Mouse (Mus musculus) adrenal gland, postnatal 14 days (tissue): ENCODE results near the gene Simc1. TPM values are rescaled to one million over a fixed set of nuclear protein-coding genes. Genes with fewer than 3 reads are reported as not detected.
A peak's percentile ranks its signal among the peaks of the same experiment; 100 is the strongest.

Experiments used
- DNase-seq: peaks from one replicate; pipeline ENCODE4 v3.0.0; 2021; ENCODE audit warnings: mixed read lengths
- microRNA-seq, 2 experiments: library from miRNA; unstranded; fragments of <30 nt; microRNA quantifications; one replicate each; pipeline ENCODE4 v1.2.0; 2021
- total RNA-seq: library from RNA; stranded (reverse); gene quantifications from 2 replicates; pipeline ENCODE4 v1.2.3, GENCODE M21; 2021

The Simc1 gene
- total RNA-seq, 1 experiment from 2014 or later, result 12.2 TPM

- no peak for DNase-seq
Measured at GRCm38 (mm10) chr13:54582860-54583259, 79.3 kb downstream of the Simc1 start.

- DNase-seq, result no peak
Measured at GRCm38 (mm10) chr13:54585831-54586230, 82.3 kb downstream of the Simc1 start.

- no peak for DNase-seq
Measured at GRCm38 (mm10) chr13:54589414-54589995, 85.9 kb downstream of the Simc1 start.

GRCm38 (mm10) chr13:54589996-54590951, 86.7 kb downstream of the Simc1 start, which contains the start of the genes Nop16 and Higd2a:
Gene Nop16 (minus strand): TSS chr13:54590090.
Gene Higd2a (plus strand): TSS chr13:54590207.
- peak; percentile 97 for DNase-seq

GRCm38 (mm10) chr13:54591776-54592356, 88.3 kb downstream of the Simc1 start:
- no peak for DNase-seq

- no peak for DNase-seq
Measured at GRCm38 (mm10) chr13:54593617-54594016, 90.0 kb downstream of the Simc1 start.

- DNase-seq, result no peak
Measured at GRCm38 (mm10) chr13:54596107-54596690, 92.6 kb downstream of the Simc1 start.

GRCm38 (mm10) chr13:54596870-54597269, 93.3 kb downstream of the Simc1 start:
- DNase-seq, result no peak

- no peak for DNase-seq
Measured at GRCm38 (mm10) chr13:54598622-54599143, 95.1 kb downstream of the Simc1 start.

Small RNAs within 50 kb of the gene (microRNA-seq; reads per million reads assigned to microRNA genes)
- 0 reads per million in 2 experiments for gene Gm24195

Other genes with a start within 250 kb of the Simc1 start
- gene Cplx2, start 132.4 kb upstream of the Simc1 start, total RNA-seq, result 29.2 and 35.4 TPM in 2 replicates
- 46.3 and 53.7 TPM in 2 replicates for gene Thoc3, start 34.9 kb upstream of the Simc1 start, total RNA-seq
- gene 4833439L19Rik, start 61.7 kb downstream of the Simc1 start, total RNA-seq, result 123 and 131 TPM in 2 replicates
- gene Arl10, start 71.2 kb downstream of the Simc1 start, total RNA-seq, result 25.2 and 31.1 TPM in 2 replicates
- 56.0 and 60.9 TPM in 2 replicates for gene Nop16, start 86.3 kb downstream of the Simc1 start, total RNA-seq
- gene Higd2a, start 86.4 kb downstream of the Simc1 start, total RNA-seq, result 260 and 265 TPM in 2 replicates
- 70.6 and 80.1 TPM in 2 replicates for gene Cltb, start 107.6 kb downstream of the Simc1 start, total RNA-seq
- gene Faf2, start 118.0 kb downstream of the Simc1 start, total RNA-seq, result 67.3 and 69.6 TPM in 2 replicates
- gene Rnf44, start 190.1 kb downstream of the Simc1 start, total RNA-seq, result 112 and 118 TPM in 2 replicates
- 0.22 TPM in 1 of 2 replicates, not detected in the other for gene Cdhr2, start 197.7 kb downstream of the Simc1 start, total RNA-seq
- 3.5 and 5.1 TPM in 2 replicates for gene Gprin1, start 246.1 kb downstream of the Simc1 start, total RNA-seq